Mouse (Mus musculus) neural tube, embryonic 11.5 days (tissue): ENCODE measurements around the gene Kcnq5. TPM values are rescaled to one million over a fixed set of nuclear protein-coding genes. Genes with fewer than 3 reads are reported as not detected.

Experiments
- ATAC-seq: fragments of 200-750 bp; cut with Nextera tagmentation; 2 replicates; pipeline ENCODE4 v1.8.0; 2017; ENCODE audit warnings: moderate number of reproducible peaks, mild to moderate bottlenecking, moderate TSS enrichment, moderate library complexity; ENCODE audit not compliant: insufficient read depth, low FRiP score, low TSS enrichment
- DNase-seq: peaks from one replicate; pipeline ENCODE4 v3.0.0-alpha.2; 2015; ENCODE audit warnings: low spot score
- H3K27ac ChIP-seq: fragments of 300-500 bp; sonication (generic); 2 replicates; pipeline ENCODE4 v1.5.1; 2014; ENCODE audit warnings: low read depth, mild to moderate bottlenecking, low read length
- H3K27me3 ChIP-seq: fragments of 300-500 bp; sonication (generic); 2 replicates; pipeline ENCODE4 v1.6.1; 2014; ENCODE audit warnings: mild to moderate bottlenecking, low read length, mixed read lengths; ENCODE audit not compliant: control insufficient read depth, insufficient read depth
- H3K36me3 ChIP-seq: fragments of 300-500 bp; sonication (generic); 2 replicates; pipeline ENCODE4 v1.6.1; 2014; ENCODE audit warnings: mild to moderate bottlenecking, low read length, moderate library complexity, mixed read lengths; ENCODE audit not compliant: control insufficient read depth, insufficient read depth
- H3K4me1 ChIP-seq: fragments of 300-500 bp; sonication (generic); 2 replicates; pipeline ENCODE4 v1.6.1; 2014; ENCODE audit warnings: low read length, mixed read lengths; ENCODE audit not compliant: control insufficient read depth, insufficient read depth
- H3K4me2 ChIP-seq: fragments of 300-500 bp; sonication (generic); 2 replicates; pipeline ENCODE4 v1.6.1; 2014; ENCODE audit warnings: low read depth, mild to moderate bottlenecking, moderate library complexity
- H3K4me3 ChIP-seq: fragments of 300-500 bp; sonication (generic); 2 replicates; pipeline ENCODE4 v1.5.1; 2014; ENCODE audit warnings: low read depth, low read length
- H3K9ac ChIP-seq: fragments of 300-500 bp; sonication (generic); 2 replicates; pipeline ENCODE4 v1.6.1; 2014; ENCODE audit warnings: mild to moderate bottlenecking, low read length
- H3K9me3 ChIP-seq: fragments of 300-500 bp; sonication (generic); 2 replicates; pipeline ENCODE4 v1.6.1; 2016; ENCODE audit warnings: low read length; ENCODE audit not compliant: control insufficient read depth
- WGBS: fragments of 180-500 bp; shearing (Covaris S2); extraction: QIAGEN DNeasy Blood & Tissue Kit; methylation state at CpG from one replicate; pipeline ENCODE4 v1.1.7; 2014; 5-methylcytosine and 5-hydroxymethylcytosine counted together
- polyA plus RNA-seq: library from polyadenylated mRNA; unstranded; fragments of >200 nt; fragmentation: Nextera tagmentation; extraction: Ambion mirVana; gene quantifications from 2 replicates; pipeline ENCODE4 v1.2.1, GENCODE M21; 2014

The Kcnq5 gene
- polyA plus RNA-seq, 1 experiment from 2014 or later = 1.0 TPM

- Histone ChIP-seq H3K27ac (no peak overlapping the region), H3K36me3 (no peaks in the 10 kb centered on the region), H3K9ac (no peak overlapping the region), H3K27me3 (no peaks in the 10 kb centered on the region), H3K4me1 (no peaks in the 10 kb centered on the region), H3K4me2 (no peak overlapping the region), H3K9me3 (no peaks in the 10 kb centered on the region), H3K4me3 (no peak overlapping the region)
- DNase-seq (no peak), ATAC-seq (no peak)
- WGBS = 86% methylated on average over 2 of the region's 2 CpGs
Observed at GRCm38 (mm10) chr1:21635406-21635805, 326.3 kb downstream of the Kcnq5 start.

DNA sequence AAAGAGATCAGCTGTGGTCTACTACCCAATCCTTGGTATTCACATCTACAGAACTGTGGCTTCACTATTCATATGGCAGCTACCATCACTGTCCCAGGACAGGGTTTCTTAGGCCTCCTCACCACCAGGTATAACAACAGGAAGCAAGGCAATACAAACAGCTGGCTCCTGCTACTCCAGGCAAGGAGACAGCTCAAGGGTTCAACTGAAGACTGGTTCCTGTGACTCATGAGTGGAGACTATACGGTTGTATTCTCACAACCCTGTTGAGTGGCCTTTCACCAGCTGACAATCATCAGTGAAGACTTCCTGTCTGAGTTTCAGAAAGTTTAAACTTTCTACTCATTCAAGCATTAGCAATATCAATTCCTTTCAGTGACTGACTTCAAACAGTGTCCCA lies 327.7 kb downstream of the Kcnq5 start:
- Histone ChIP-seq H3K9me3 (no peaks in the 10 kb centered on the region), H3K4me3 (no peak overlapping the region), H3K9ac (no peak overlapping the region), H3K4me1 (no peaks in the 10 kb centered on the region), H3K36me3 (no peaks in the 10 kb centered on the region), H3K27me3 (no peaks in the 10 kb centered on the region), H3K4me2 (no peak overlapping the region), H3K27ac (no peak overlapping the region)
- DNase-seq (no peak), ATAC-seq (no peak)
- WGBS = 74% methylated on average over 1 of the region's 1 CpGs

- no peaks in the 10 kb centered on the region for H3K4me1 ChIP-seq
- no peaks in the 10 kb centered on the region for H3K27me3 ChIP-seq
- H3K9ac ChIP-seq = no peak overlapping the region
- ATAC-seq = no peak
- H3K36me3 ChIP-seq = no peaks in the 10 kb centered on the region
- no peaks in the 10 kb centered on the region for H3K9me3 ChIP-seq
- H3K27ac ChIP-seq = no peak overlapping the region
- H3K4me3 ChIP-seq = no peak overlapping the region
- no peak overlapping the region for H3K4me2 ChIP-seq
- DNase-seq = no peak
- WGBS = 88% methylated on average over 2 of the region's 2 CpGs
Observed at GRCm38 (mm10) chr1:21622455-21622854, 339.3 kb downstream of the Kcnq5 start.

GRCm38 (mm10) chr1:21622039-21622438 lies 339.7 kb downstream of the Kcnq5 start:
- Histone ChIP-seq H3K9ac (no peak overlapping the region), H3K36me3 (no peaks in the 10 kb centered on the region), H3K4me2 (no peak overlapping the region), H3K4me1 (no peaks in the 10 kb centered on the region), H3K9me3 (no peaks in the 10 kb centered on the region), H3K27me3 (no peaks in the 10 kb centered on the region), H3K27ac (no peak overlapping the region), H3K4me3 (no peak overlapping the region)
- 73% methylated on average over 1 of the region's 1 CpGs for WGBS
- ATAC-seq = no peak
- DNase-seq = no peak

GRCm38 (mm10) chr1:21618712-21619111 lies 343.0 kb downstream of the Kcnq5 start:
- Histone ChIP-seq H3K27me3 (no peaks in the 10 kb centered on the region), H3K4me3 (no peak overlapping the region), H3K4me2 (no peak overlapping the region), H3K9me3 (no peaks in the 10 kb centered on the region), H3K4me1 (no peaks in the 10 kb centered on the region), H3K36me3 (no peaks in the 10 kb centered on the region), H3K27ac (no peak overlapping the region), H3K9ac (no peak overlapping the region)
- no peak for DNase-seq
- 90% methylated on average over 3 of the region's 3 CpGs for WGBS
- no peak for ATAC-seq

DNA sequence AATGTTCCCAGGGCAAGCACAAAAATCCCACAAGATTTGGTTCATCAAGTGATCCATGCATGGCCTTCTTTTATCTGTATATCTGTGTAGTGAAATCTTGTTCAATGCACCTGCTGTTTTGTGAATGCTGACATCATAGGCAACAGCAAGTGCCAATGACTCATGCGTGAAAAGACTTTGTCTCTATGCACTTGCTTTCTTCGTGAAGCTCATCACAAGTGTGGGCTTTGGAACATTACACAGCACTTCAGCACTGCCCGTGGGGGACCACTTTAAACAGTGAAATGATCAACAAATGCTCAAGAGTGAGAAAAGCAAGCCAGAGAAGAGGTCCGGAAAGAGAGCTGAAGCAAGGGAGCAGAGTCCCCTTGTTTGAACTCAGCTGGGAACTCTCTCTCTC lies 345.1 kb downstream of the Kcnq5 start:
- H3K4me2 ChIP-seq = no peak overlapping the region
- H3K9me3 ChIP-seq = no peaks in the 10 kb centered on the region
- DNase-seq (no peak), ATAC-seq (no peak)
- no peak overlapping the region for H3K9ac ChIP-seq
- no peaks in the 10 kb centered on the region for H3K4me1 ChIP-seq
- no peak overlapping the region for H3K27ac ChIP-seq
- no peaks in the 10 kb centered on the region for H3K36me3 ChIP-seq
- H3K4me3 ChIP-seq = no peak overlapping the region
- 79% methylated on average over 4 of the region's 4 CpGs for WGBS
- H3K27me3 ChIP-seq = no peaks in the 10 kb centered on the region

GRCm38 (mm10) chr1:21613933-21614332 lies 347.8 kb downstream of the Kcnq5 start:
- H3K9me3 ChIP-seq = no peaks in the 10 kb centered on the region
- no peaks in the 10 kb centered on the region for H3K4me1 ChIP-seq
- DNase-seq (no peak), ATAC-seq (no peak)
- no peaks in the 10 kb centered on the region for H3K27me3 ChIP-seq
- no peak overlapping the region for H3K9ac ChIP-seq
- 86% methylated on average over 2 of the region's 2 CpGs for WGBS
- no peak overlapping the region for H3K27ac ChIP-seq
- no peak overlapping the region for H3K4me2 ChIP-seq
- H3K4me3 ChIP-seq = no peak overlapping the region
- no peaks in the 10 kb centered on the region for H3K36me3 ChIP-seq

- WGBS = 82% methylated on average over 4 of the region's 4 CpGs
- H3K4me3 ChIP-seq = no peak overlapping the region
- H3K4me1 ChIP-seq = no peaks in the 10 kb centered on the region
- H3K27ac ChIP-seq = no peak overlapping the region
- H3K27me3 ChIP-seq = no peaks in the 10 kb centered on the region
- no peak for DNase-seq
- H3K9ac ChIP-seq = no peak overlapping the region
- H3K4me2 ChIP-seq = no peak overlapping the region
- no peaks in the 10 kb centered on the region for H3K9me3 ChIP-seq
- no peak for ATAC-seq
- H3K36me3 ChIP-seq = no peaks in the 10 kb centered on the region
Observed at GRCm38 (mm10) chr1:21604003-21604402, 357.7 kb downstream of the Kcnq5 start.

GRCm38 (mm10) chr1:21602567-21602966 lies 359.2 kb downstream of the Kcnq5 start:
- no peak overlapping the region for H3K27ac ChIP-seq
- no peak overlapping the region for H3K9ac ChIP-seq
- ATAC-seq (no peak), DNase-seq (no peak)
- no peaks in the 10 kb centered on the region for H3K27me3 ChIP-seq
- H3K4me1 ChIP-seq = no peaks in the 10 kb centered on the region
- H3K4me3 ChIP-seq = no peak overlapping the region
- no peaks in the 10 kb centered on the region for H3K36me3 ChIP-seq
- H3K9me3 ChIP-seq = no peaks in the 10 kb centered on the region
- H3K4me2 ChIP-seq = no peak overlapping the region
